Mouse (Mus musculus): ENCODE data around the gene Iqgap2. TPM values are rescaled to one million over a fixed set of nuclear protein-coding genes. Genes with fewer than 3 reads are reported as not detected.

The Iqgap2 gene
- polyA plus RNA-seq, 1 experiment from 2014 or later = 18.5 TPM

DNA sequence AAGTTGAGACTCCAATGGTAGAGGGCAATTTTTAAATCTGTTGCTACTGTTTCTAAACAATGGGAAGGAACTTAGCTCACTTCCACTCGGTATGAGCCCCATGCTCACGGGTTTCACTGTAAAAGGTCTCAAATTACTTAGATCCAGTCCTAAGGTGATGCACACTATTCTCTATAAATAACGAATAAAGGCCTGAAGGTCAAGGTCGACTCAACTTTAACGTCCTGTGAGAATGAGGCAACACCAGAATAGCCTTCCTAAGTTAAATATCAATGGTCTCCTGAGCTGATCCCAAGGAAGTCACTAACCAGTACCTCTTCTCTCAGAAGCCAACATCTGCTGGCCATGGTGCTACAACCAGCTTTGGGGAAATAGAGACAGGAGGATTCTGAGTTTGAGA is 45.4 kb downstream of the Iqgap2 start:
- Histone ChIP-seq H3K27me3 (ENCODE audit: control insufficient read depth, insufficient read depth, low read length) (no peaks in the 10 kb centered on the region), H3K4me1 (ENCODE audit: control insufficient read depth, insufficient read depth, low read length) (peaks cover 7% of the 10 kb centered on the region; the same call in 1 of the 2 replicates), H3K4me2 (no peak overlapping the region), H3K27ac (ENCODE audit: low read depth, low read length) (no peak overlapping the region), H3K9me3 (ENCODE audit: control insufficient read depth, low read length) (no peaks in the 10 kb centered on the region), H3K4me3 (ENCODE audit: low read depth, low read length) (no peak overlapping the region), H3K36me3 (ENCODE audit: control insufficient read depth, insufficient read depth, low read length) (no peaks in the 10 kb centered on the region), H3K9ac (ENCODE audit: low read length) (no peak overlapping the region)
- no peak for DNase-seq (ENCODE audit: low spot score, missing footprints)
- 79% methylated on average over 5 of the region's 5 CpGs for WGBS
- no peak for ATAC-seq (ENCODE audit: low FRiP score)

DNA sequence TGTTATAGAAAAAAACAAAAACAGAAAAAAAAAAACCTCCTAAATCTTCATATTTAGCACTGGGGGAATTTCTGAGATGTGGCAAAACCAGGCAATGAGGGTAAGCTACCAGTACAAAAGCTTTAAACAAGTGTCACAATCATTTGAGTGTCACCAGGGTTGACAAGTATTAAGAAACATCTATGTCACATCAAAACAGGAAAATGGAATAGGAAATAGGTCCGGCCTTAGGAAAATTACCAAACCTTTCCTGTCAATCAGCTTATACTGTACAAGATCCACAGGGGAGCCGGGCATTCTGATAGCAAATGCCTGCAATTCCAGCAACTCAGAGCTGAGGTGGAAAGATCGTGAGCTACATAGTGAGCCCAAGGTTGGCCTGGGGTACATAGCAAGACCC is 46.8 kb downstream of the Iqgap2 start:
- Histone ChIP-seq H3K27ac (ENCODE audit: low read depth, low read length) (no peak overlapping the region), H3K4me1 (ENCODE audit: control insufficient read depth, insufficient read depth, low read length) (no peaks in the 10 kb centered on the region), H3K4me2 (no peak overlapping the region), H3K9ac (ENCODE audit: low read length) (no peak overlapping the region), H3K36me3 (ENCODE audit: control insufficient read depth, insufficient read depth, low read length) (no peaks in the 10 kb centered on the region), H3K27me3 (ENCODE audit: control insufficient read depth, insufficient read depth, low read length) (no peaks in the 10 kb centered on the region), H3K4me3 (ENCODE audit: low read depth, low read length) (no peak overlapping the region), H3K9me3 (ENCODE audit: control insufficient read depth, low read length) (no peaks in the 10 kb centered on the region)
- ATAC-seq (ENCODE audit: low FRiP score) (no peak), DNase-seq (ENCODE audit: low spot score, missing footprints) (no peak)
- 85% methylated on average over 3 of the region's 3 CpGs for WGBS

DNA sequence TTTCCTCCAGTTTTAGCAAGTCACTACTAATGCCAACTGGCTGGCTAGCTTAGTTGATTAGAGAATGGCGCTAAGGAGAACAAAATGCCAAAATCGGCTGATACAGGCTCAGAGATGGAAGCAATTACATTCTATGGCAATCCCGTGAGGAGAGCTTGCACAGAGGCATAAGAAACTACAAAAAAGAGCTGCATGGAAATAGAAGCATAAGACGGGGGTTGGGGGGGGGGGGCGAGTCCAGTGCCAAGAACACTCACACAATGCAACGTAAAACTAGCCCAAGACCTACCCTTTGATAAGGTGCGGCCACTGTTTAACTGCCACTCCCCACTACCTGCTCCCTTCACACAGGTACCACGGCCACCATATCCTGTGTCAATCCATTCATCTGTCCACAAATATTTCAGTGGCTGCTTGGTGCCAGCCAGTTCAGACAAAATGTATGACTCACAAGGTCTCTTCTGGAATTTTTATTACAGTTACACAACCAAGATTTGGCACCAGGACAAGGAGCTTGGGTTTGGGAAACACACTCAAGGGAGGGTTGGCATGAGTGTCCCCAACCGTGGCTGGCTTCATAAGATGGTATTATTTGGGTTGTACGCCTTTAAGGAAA is 48.2 kb downstream of the Iqgap2 start:
- no peak overlapping the region for H3K4me2 ChIP-seq
- no peaks in the 10 kb centered on the region for H3K9me3 ChIP-seq (ENCODE audit: control insufficient read depth, low read length)
- no peak for ATAC-seq (ENCODE audit: low FRiP score)
- H3K36me3 ChIP-seq (ENCODE audit: control insufficient read depth, insufficient read depth, low read length) = no peaks in the 10 kb centered on the region
- H3K4me1 ChIP-seq (ENCODE audit: control insufficient read depth, insufficient read depth, low read length) = no peaks in the 10 kb centered on the region
- no peak for DNase-seq (ENCODE audit: low spot score, missing footprints)
- no peak overlapping the region for H3K4me3 ChIP-seq (ENCODE audit: low read depth, low read length)
- no peak overlapping the region for H3K27ac ChIP-seq (ENCODE audit: low read depth, low read length)
- no peak overlapping the region for H3K9ac ChIP-seq (ENCODE audit: low read length)
- 92% methylated on average over 9 of the region's 10 CpGs for WGBS
- no peaks in the 10 kb centered on the region for H3K27me3 ChIP-seq (ENCODE audit: control insufficient read depth, insufficient read depth, low read length)

DNA sequence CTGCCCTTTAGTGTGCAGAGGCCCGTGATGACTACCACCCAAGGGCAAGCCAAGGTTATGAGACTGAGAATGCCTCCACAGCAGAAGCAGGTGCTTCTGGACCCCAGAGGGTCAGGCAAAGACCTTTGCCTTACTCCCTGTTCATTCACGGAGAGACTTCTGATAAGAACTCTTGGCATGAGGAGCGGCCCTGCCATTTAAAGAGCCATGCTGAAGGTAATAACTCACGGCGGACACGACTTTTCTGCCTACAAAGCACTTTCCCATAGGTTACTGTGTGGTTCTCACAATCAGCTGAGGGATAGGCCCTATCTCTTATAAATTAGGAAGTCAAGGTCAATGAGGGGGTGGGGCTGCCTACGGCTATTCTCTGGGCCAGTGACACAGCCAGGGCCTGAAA is 48.9 kb downstream of the Iqgap2 start:
- Histone ChIP-seq H3K4me1 (ENCODE audit: control insufficient read depth, insufficient read depth, low read length) (no peaks in the 10 kb centered on the region), H3K9ac (ENCODE audit: low read length) (no peak overlapping the region), H3K27me3 (ENCODE audit: control insufficient read depth, insufficient read depth, low read length) (no peaks in the 10 kb centered on the region), H3K36me3 (ENCODE audit: control insufficient read depth, insufficient read depth, low read length) (no peaks in the 10 kb centered on the region), H3K9me3 (ENCODE audit: control insufficient read depth, low read length) (no peaks in the 10 kb centered on the region), H3K27ac (ENCODE audit: low read depth, low read length) (no peak overlapping the region), H3K4me2 (no peak overlapping the region), H3K4me3 (ENCODE audit: low read depth, low read length) (no peak overlapping the region)
- WGBS = 92% methylated on average over 7 of the region's 7 CpGs
- ATAC-seq (ENCODE audit: low FRiP score) = no peak
- DNase-seq (ENCODE audit: low spot score, missing footprints) = no peak

DNA sequence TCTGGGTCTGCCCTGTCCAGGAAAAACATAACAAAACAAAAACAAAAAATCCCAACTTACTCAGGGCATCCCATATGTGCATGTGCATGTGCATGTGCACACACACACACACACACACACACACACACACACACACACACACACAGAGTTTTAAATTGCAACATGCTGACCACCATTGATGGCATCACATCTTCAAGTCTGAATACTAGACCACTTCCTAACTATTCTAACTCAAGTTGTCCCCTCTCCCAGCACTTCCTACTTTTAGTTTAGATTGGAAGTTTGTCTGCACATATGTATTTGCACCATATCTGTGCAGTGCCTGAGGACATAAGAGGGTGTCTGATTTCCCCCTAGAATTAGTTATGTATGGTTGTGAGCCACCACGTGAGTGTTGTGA is 49.8 kb downstream of the Iqgap2 start:
- ATAC-seq (ENCODE audit: low FRiP score) (no peak), DNase-seq (ENCODE audit: low spot score, missing footprints) (no peak)
- Histone ChIP-seq H3K4me3 (ENCODE audit: low read depth, low read length) (no peak overlapping the region), H3K27me3 (ENCODE audit: control insufficient read depth, insufficient read depth, low read length) (no peaks in the 10 kb centered on the region), H3K4me2 (no peak overlapping the region), H3K9ac (ENCODE audit: low read length) (no peak overlapping the region), H3K36me3 (ENCODE audit: control insufficient read depth, insufficient read depth, low read length) (no peaks in the 10 kb centered on the region), H3K9me3 (ENCODE audit: control insufficient read depth, low read length) (no peaks in the 10 kb centered on the region), H3K4me1 (ENCODE audit: control insufficient read depth, insufficient read depth, low read length) (no peaks in the 10 kb centered on the region), H3K27ac (ENCODE audit: low read depth, low read length) (no peak overlapping the region)
- WGBS = 92% methylated on average over 1 of the region's 1 CpGs

DNA sequence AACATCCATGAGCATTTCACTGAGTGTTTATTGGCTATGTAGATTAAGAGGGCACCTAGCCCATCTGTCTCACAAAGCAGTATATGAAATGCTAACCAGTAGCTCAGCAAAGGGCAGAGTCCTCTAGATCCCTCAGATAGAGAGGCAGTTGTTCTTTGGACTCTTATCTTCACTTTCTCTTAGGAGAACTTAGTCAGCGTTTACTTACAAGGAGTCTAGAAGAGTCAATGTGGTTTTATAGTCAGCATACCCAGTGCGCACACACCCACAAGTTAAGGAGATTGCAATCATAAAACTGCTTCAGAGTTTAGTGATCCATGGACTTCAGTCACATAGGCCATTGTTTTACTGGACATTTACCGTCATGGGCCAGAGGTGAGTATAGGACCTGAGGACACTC is 54.8 kb downstream of the Iqgap2 start:
- DNase-seq (ENCODE audit: low spot score, missing footprints) = peak; percentile 39
- H3K27ac ChIP-seq (ENCODE audit: low read depth, low read length) = no peak overlapping the region
- no peak overlapping the region for H3K4me3 ChIP-seq (ENCODE audit: low read depth, low read length)
- no peak for ATAC-seq (ENCODE audit: low FRiP score)
- H3K36me3 ChIP-seq (ENCODE audit: control insufficient read depth, insufficient read depth, low read length) = peaks cover 3% of the 10 kb centered on the region; the same call in 1 of the 2 replicates
- 92% methylated on average over 3 of the region's 3 CpGs for WGBS
- no peaks in the 10 kb centered on the region for H3K9me3 ChIP-seq (ENCODE audit: control insufficient read depth, low read length)
- no peak overlapping the region for H3K4me2 ChIP-seq
- no peak overlapping the region for H3K9ac ChIP-seq (ENCODE audit: low read length)
- no peaks in the 10 kb centered on the region for H3K27me3 ChIP-seq (ENCODE audit: control insufficient read depth, insufficient read depth, low read length)
- peaks cover 2% of the 10 kb centered on the region; the same call in 1 of the 2 replicates for H3K4me1 ChIP-seq (ENCODE audit: control insufficient read depth, insufficient read depth, low read length)

DNA sequence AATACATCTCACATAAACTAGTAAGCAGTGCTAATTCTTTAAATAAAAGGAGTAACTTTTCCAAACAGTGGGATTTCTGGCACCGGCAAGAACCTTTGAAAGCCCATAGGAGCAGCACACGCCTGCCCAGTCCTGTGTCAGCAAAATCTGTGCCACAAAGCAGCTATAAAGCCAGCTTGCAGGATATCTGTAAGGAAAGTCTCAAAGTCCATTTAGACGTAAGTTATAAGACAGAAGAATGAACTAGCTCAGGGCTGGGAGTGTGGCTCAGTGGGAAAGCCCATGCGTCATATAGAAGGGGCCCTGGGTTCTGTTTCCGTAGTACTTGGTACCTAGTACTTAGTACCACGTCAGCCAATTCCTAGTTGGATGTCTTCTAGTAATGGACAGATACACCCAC is 58.2 kb downstream of the Iqgap2 start:
- H3K27me3 ChIP-seq (ENCODE audit: control insufficient read depth, insufficient read depth, low read length) = no peaks in the 10 kb centered on the region
- no peak overlapping the region for H3K4me2 ChIP-seq
- no peak overlapping the region for H3K27ac ChIP-seq (ENCODE audit: low read depth, low read length)
- ATAC-seq (ENCODE audit: low FRiP score) = no peak
- H3K4me3 ChIP-seq (ENCODE audit: low read depth, low read length) = no peak overlapping the region
- no peaks in the 10 kb centered on the region for H3K9me3 ChIP-seq (ENCODE audit: control insufficient read depth, low read length)
- H3K9ac ChIP-seq (ENCODE audit: low read length) = no peak overlapping the region
- DNase-seq (ENCODE audit: low spot score, missing footprints) = no peak
- peaks cover 3% of the 10 kb centered on the region; the same call in 1 of the 2 replicates for H3K36me3 ChIP-seq (ENCODE audit: control insufficient read depth, insufficient read depth, low read length)
- H3K4me1 ChIP-seq (ENCODE audit: control insufficient read depth, insufficient read depth, low read length) = peaks cover 2% of the 10 kb centered on the region; the same call in 1 of the 2 replicates
- WGBS = 92% methylated on average over 6 of the region's 6 CpGs

DNA sequence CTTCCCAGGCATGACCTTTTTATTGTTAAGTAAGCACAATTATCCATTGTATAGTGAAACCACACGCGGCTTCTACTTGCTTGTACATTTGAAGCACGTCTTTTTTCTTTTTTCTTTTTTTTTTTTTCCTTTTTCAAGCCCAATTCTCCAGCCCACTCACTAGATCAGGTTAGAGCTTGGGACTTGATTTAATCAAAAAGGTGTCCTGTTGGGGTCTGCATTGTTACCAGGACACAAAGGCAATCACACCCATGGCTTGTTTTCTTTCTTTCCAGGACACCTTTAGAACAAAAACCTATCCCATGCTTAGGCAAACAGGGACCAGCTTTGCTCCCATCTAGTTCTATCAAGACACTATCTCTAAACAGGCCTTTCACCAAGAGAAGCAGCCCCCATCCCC is 59.0 kb downstream of the Iqgap2 start:
- 37% methylated on average over 3 of the region's 3 CpGs for WGBS
- H3K4me3 ChIP-seq (ENCODE audit: low read depth, low read length) = no peak overlapping the region
- no peak for DNase-seq (ENCODE audit: low spot score, missing footprints)
- no peaks in the 10 kb centered on the region for H3K9me3 ChIP-seq (ENCODE audit: control insufficient read depth, low read length)
- peaks cover 2% of the 10 kb centered on the region; the same call in 1 of the 2 replicates for H3K4me1 ChIP-seq (ENCODE audit: control insufficient read depth, insufficient read depth, low read length)
- H3K27ac ChIP-seq (ENCODE audit: low read depth, low read length) = no peak overlapping the region
- H3K4me2 ChIP-seq = no peak overlapping the region
- no peaks in the 10 kb centered on the region for H3K27me3 ChIP-seq (ENCODE audit: control insufficient read depth, insufficient read depth, low read length)
- no peak for ATAC-seq (ENCODE audit: low FRiP score)
- peaks cover 3% of the 10 kb centered on the region; the same call in 1 of the 2 replicates for H3K36me3 ChIP-seq (ENCODE audit: control insufficient read depth, insufficient read depth, low read length)
- no peak overlapping the region for H3K9ac ChIP-seq (ENCODE audit: low read length)

DNA sequence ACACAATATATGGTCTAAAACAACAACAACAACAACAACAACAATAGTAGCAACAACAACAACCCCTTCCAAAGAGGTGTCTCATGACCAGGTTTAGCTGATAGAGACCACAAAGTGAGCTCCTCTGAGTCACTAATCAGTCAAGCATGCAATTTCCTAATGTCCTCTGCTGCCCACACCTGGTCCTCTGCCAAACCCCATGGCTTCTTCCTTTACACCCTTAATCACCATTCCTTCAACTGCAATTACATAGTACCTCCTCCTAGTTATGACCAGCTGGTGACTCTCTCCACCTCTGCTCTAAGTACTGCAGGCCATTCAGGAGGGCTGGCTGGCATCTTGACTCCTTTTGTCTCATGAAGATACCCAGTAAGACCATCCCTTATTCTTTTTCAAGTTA is 60.0 kb downstream of the Iqgap2 start:
- Histone ChIP-seq H3K4me1 (ENCODE audit: control insufficient read depth, insufficient read depth, low read length) (peaks cover 2% of the 10 kb centered on the region; the same call in 1 of the 2 replicates), H3K36me3 (ENCODE audit: control insufficient read depth, insufficient read depth, low read length) (peaks cover 3% of the 10 kb centered on the region; the same call in 1 of the 2 replicates), H3K9me3 (ENCODE audit: control insufficient read depth, low read length) (no peaks in the 10 kb centered on the region), H3K4me2 (no peak overlapping the region), H3K4me3 (ENCODE audit: low read depth, low read length) (no peak overlapping the region), H3K27ac (ENCODE audit: low read depth, low read length) (no peak overlapping the region), H3K27me3 (ENCODE audit: control insufficient read depth, insufficient read depth, low read length) (no peaks in the 10 kb centered on the region), H3K9ac (ENCODE audit: low read length) (no peak overlapping the region)
- ATAC-seq (ENCODE audit: low FRiP score) (no peak), DNase-seq (ENCODE audit: low spot score, missing footprints) (no peak)
